Mouse (Mus musculus): Measurements from ENCODE around the gene Hsh2d. TPM values are rescaled to one million over a fixed set of nuclear protein-coding genes. Genes with fewer than 3 reads are reported as not detected.

Hsh2d gene
- total RNA-seq, 2 experiments from 2014 or later: not detected

GRCm38 (mm10) chr8:72187793-72188331, 1.6 kb upstream of the Hsh2d start:
- DNase-seq (ENCODE audit: low spot score in 2 of 2): no peak

GRCm38 (mm10) chr8:72190215-72190539, 739 bp downstream of the Hsh2d start:
- no peak for DNase-seq (ENCODE audit: low spot score in 2 of 2)

- no peak for DNase-seq (ENCODE audit: low spot score in 2 of 2)
These were observed 2.6 kb downstream of the Hsh2d start for GRCm38 (mm10) chr8:72192065-72192464.

DNA sequence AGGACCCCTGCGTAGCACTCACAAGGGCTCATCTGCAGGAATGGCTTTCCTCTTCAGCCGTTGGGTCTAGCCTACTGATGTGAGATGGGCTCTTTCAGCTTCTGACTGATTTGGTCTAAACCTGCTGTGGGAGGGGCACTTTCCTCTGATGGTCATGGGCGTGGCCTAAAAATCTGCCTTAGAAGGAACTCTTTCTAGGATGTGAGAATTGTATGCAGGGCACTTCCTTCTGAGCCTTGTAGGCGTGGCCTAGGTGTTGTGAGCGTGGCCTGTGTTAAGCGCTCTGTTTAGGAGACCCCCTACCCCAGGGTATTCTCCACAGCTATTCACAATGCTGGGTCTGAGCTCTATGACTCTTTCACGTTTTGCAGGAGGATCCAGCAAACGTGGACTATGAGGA, 8.6 kb downstream of the Hsh2d start:
- no peak for DNase-seq (ENCODE audit: low spot score in 2 of 2)

DNA sequence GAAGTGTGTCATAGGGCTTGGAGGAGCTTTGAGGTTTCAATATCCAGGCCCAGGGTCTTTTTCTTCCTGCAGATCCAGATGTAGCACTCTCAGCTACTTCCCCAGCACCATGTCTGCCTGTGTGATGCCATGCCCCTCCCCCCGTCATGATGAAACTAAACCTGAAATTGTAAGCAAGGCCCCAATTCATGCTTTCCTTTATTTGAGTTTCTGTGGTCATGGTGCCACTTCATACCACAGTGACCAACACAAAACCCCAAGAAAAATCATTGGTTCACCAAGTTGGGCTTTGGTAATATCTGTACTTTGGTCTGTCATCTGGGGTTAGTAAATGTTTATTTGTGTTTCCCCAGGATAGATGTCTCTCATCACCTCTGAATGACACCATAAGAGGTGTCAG, 19.1 kb downstream of the Hsh2d start:
- DNase-seq (ENCODE audit: low spot score in 2 of 2): no peak

DNA sequence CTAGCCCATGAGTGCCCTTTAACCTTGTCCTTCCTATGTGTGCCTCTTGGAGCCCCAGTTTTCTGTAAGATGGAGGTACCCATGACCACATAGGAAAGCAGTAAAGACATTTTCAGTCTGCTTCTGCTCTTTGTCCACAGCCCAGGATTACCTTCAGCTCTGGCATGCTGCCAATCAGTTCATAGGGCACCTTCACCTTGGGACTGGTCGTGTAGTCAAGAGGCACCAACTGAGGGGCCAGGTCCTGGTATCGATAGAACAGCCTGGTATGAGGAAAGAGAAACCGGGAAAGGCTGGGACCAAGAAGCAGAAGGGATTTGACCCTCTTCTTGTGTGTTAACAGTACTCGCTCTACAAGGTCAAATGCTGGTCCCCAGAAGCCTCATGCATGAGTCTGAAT, 20.8 kb downstream of the Hsh2d start:
- no peak for DNase-seq (ENCODE audit: low spot score in 2 of 2)

GRCm38 (mm10) chr8:72210710-72211109, 21.3 kb downstream of the Hsh2d start:
- DNase-seq (ENCODE audit: low spot score in 2 of 2): no peak

- DNase-seq (ENCODE audit: low spot score in 2 of 2): no peak
These were observed 22.4 kb downstream of the Hsh2d start for GRCm38 (mm10) chr8:72211846-72212245.

- no peak for DNase-seq (ENCODE audit: low spot score in 2 of 2)
These were observed 23.3 kb downstream of the Hsh2d start, which contains the start of gene Cib3 for GRCm38 (mm10) chr8:72212751-72213150. Cib3 (minus strand) TSS chr8:72212837.

DNA sequence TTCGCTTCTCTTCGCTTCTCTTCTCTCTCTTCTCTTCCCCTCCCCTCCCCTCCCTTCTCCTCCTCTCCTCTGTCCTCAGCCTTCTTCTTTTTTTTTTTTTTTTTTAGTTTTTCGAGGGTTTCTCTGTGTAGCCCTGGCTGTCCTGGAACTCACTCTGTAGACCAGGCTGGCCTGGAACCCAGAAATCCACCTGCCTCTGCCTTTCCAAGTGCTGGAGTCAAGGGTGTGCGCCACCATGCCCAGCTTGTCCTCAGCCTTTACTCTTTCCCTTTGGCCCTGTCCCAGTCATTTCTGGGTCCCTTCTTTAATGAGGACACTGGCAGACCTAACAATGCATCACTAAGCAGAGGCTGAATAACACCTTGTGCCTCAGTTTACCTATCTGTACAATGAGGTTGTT, 24.1 kb downstream of the Hsh2d start, which contains the start of gene Gm11034:
TSS of gene Gm11034 (minus strand) at position 101 of the 400 bp plus-strand sequence.
- no peak for DNase-seq (ENCODE audit: low spot score in 2 of 2)

DNA sequence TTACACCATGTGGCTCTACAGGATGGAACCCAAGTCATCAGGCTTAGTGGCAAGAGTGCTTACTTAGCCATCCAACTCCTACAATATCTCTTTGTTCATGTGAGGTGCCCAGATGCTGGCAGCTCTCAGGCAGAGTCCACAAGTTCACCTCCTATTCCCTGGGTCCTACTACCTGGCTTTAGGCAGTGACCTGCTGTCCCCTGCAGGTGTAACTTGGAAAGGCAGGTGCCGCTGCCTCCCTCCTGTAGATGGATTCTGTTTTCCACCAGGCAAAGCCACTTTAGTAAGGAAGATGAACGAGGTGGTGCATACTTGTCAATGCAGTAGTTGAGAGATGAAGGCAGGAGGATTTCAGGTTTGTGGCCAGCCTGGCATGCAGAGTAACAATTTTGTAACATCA, 25.6 kb downstream of the Hsh2d start:
- no peak for DNase-seq (ENCODE audit: low spot score in 2 of 2)

DNA sequence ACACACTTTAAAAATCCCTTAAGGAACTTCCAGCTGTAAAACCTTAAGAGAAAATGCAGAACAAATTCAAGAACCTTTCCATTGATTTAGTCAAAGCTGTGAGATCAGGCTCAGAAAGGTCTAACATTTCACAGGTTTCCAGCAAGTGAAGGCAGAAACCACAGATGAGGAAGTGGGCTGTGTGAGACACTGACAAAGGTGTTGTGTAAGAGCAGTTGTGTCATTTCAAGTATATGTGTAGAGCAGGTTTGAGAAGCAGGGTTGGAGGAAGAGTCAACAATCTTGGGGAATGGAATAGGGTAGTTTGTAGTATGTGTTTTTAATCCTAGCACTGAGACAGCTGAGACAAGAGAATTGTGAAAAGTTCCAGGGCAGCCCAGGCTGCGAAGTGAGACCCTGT, 26.4 kb downstream of the Hsh2d start:
- DNase-seq (ENCODE audit: low spot score in 2 of 2): no peak

DNA sequence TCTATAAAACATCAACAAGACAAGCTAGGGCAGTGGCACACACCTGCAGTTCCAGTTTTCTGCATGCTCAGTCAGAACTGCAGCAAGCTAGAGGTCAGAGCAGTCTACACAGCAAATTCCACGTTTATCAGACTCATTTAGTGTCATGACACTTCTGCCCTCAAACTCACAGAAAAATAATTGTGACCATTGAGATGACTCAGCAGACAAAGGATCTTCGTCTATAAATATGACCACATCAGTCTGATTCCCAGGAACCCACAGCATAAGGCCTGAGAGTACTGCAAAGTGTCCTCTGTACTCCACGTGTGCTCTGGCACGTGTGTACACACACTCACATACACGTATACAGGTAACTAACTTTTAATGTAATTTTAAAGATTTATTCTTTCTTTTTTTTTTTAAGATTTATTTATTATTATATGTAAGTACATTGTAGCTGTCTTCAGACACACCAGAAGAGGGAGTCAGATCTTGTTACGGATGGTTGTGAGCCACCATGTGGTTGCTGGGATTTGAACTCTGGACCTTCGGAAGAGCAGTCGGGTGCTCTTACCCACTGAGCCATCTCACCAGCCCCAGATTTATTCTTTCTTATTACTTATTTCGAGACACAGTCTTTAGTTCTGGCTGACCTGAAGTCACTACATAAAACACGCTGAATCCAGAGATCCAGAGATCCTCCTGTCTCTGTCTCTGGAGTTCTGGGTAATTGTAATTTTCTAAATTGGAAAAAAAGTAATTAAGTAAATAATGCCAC, 29.5 kb downstream of the Hsh2d start:
- no peak for DNase-seq (ENCODE audit: low spot score in 2 of 2)

GRCm38 (mm10) chr8:72219541-72220363, 30.3 kb downstream of the Hsh2d start, which contains the start of gene Fam32a:
Fam32a (plus strand) TSS chr8:72219730.
- peak; percentile 72 to 74 for DNase-seq (ENCODE audit: low spot score in 2 of 2)

DNA sequence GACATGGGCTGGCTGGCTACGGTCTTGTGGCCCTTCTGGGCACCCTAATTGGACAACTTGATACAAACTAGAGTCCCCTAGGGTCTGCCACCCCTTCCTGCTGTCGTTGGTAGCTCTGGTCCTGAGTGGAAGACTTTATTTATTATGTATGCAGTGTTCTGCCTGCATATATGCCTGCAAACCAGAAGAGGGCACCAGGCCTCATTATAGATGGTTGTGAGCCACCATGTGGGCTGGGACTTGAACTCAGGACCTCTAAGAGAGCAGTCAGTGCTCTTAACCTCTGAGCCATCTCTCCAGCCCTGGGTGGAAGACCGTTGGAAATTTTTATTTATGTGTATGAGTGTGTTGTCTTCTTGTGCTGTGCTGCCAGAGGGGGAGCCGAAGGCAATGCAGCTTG, 31.3 kb downstream of the Hsh2d start:
- DNase-seq (ENCODE audit: low spot score in 2 of 2): no peak

DNA sequence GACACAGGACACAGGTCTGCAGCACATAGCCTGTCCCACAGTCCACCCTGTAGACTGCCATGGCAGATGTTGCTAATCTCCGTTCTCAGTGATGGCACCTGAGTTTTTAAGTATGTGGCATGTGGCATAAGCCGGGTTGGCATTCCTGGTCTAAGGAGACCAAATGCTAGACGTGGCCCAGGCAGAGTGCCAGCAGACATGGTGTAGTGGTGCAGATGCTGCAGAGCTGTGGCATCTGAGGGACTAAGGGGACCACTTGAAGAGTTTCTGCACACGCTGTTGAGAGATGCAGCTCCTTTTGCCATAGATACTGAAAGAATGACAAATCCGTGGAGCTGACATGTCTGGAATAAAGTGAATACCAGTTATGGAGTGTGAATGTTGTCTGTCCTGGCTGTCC, 33.2 kb downstream of the Hsh2d start:
- no peak for DNase-seq (ENCODE audit: low spot score in 2 of 2)

- peak; percentile 91 to 93 for DNase-seq (ENCODE audit: low spot score in 2 of 2)
These were observed 50.3 kb downstream of the Hsh2d start, which contains the start of gene Ap1m1 for GRCm38 (mm10) chr8:72239499-72240402. Ap1m1 (plus strand) TSS chr8:72240018.

DNA sequence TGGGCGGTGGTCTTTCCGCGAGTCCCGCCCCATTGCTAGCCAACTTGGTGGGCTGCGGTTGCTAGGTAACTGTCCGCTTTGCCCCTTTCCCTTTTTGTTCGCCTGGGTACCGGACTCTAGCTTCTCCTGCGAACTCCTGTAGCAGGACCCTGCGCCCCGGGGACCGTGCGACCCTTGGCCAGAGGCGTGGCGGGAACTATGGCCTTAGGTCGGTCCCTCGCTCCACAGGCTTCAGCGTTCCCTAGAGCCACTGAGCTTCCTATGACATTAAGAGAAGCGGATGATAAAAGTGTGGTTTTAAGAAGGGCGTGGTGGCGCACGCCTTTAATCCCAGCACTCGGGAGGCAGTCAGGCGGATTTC, 50.9 kb downstream of the Hsh2d start:
- DNase-seq (ENCODE audit: low spot score in 2 of 2): no peak

- no peak for DNase-seq (ENCODE audit: low spot score in 2 of 2)
These were observed 51.5 kb downstream of the Hsh2d start for GRCm38 (mm10) chr8:72240951-72241350.

- no peak for DNase-seq (ENCODE audit: low spot score in 2 of 2)
These were observed 52.8 kb downstream of the Hsh2d start for GRCm38 (mm10) chr8:72242226-72242625.

DNA sequence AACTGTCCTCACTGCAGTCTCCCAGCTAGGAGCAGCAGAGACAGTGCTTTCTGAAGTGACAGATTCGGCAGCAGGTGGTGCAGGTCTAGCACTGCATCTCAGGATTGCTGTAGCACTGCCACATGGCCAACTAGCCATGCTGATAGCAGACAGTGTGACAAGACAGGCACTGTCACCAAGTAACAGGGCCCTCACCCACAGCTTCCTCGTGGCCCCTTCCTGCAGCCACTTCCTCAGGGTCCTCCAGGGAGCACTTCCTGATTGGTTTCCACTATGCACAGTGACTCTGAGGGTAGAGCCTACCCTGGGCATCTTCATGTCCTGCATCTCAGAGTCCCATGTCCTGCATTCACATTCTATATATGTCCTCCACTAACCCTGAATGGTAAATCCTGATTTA, 55.2 kb downstream of the Hsh2d start:
- DNase-seq (ENCODE audit: low spot score in 2 of 2): no peak
